Comparison of ENCODE assay signal across 12 mouse cellular contexts in the genomic region with DNA sequence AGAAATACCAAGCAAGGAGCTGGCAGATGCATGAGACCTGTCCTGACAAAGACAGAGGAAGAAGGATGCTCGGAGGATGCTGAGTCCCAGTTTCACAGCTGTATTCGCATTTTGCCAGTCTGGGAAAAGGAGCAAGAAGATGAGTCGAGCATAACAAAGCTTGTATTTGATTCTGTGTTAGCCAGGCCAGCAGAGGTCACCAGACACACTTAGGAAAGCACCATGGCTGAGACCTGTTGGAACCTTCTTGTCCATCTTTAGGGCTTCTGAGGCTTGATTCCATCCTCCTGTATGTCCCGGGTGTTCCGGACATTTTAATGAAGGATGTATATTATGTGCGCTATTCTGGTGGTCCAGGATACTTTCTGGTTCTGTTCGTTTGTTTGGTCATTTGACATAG. TPM values are rescaled to one million over a fixed set of nuclear protein-coding genes. Genes with fewer than 3 reads are reported as not detected.
DNase-seq lines count a peak whose midpoint lies in the region; ATAC-seq and TF ChIP-seq lines count a peak whose summit lies in the region.
"Had no signal": no experiment of that assay in that cellular context is flagged by ENCODE, and none has a peak within 500 bp of the region (broad histone marks: within the 10 kb centered on the region; RNA-seq: fewer than 3 reads in every experiment).

No protein-coding gene starts in this region.

- no peak for TF ChIP-seq EP300 in lung, postnatal 0 days (IDR thresholded peaks at IDR 0.05)

- TF ChIP-seq CTCF in lung, postnatal 0 days (IDR thresholded peaks at IDR 0.05): peak; percentile 56
- no peak for TF ChIP-seq CTCF in lung, adult 2 months (IDR thresholded peaks at IDR 0.05; ENCODE audit: insufficient read depth, low read length)
- TF ChIP-seq CTCF in Patski (IDR thresholded peaks at IDR 0.05): peak; percentile 66

- H3K9ac ChIP-seq in lung, postnatal 0 days (replicated peaks; ENCODE audit: low read depth): no peak overlapping the region
- H3K9ac ChIP-seq: embryonic facial prominence, embryonic 15.5 days had no signal

- WGBS in lung, postnatal 0 days: 76% methylated on average over 7 of the region's 7 CpGs
- WGBS in lung, adult 2 months: 74% methylated on average over 7 of the region's 7 CpGs
- WGBS in forebrain, embryonic 10.5 days: 86% methylated on average over 7 of the region's 7 CpGs

- DNase-seq in heart, postnatal 10 days: peak; percentile 30 to 37
- no peak for DNase-seq in heart, postnatal 36 days
- no peak for DNase-seq in lung, postnatal 0 days (ENCODE audit: low spot score)
- DNase-seq in lung, adult 2 months: no peak
- no peak for DNase-seq in Patski (ENCODE audit: low read depth, low spot score)
- DNase-seq in kidney, postnatal 25 days: peak; percentile 41 to 54
- no peak for DNase-seq in forebrain, embryonic 10.5 days (ENCODE audit: extremely low spot score, low spot score)
- DNase-seq in right cerebral cortex, postnatal 4 days: no peak
- DNase-seq: right cerebral cortex, adult 18-20 months had no signal

- POLR2A ChIA-PET in Patski (lab: Charles Lee): no interaction called here

- intact Hi-C loops in heart, postnatal 10 days (cut with DNase I): loop anchor here (1.0 kb wide), 1 partner anchor 42 kb away; no protein-coding TSS in a partner anchor
- intact Hi-C loops in heart, postnatal 36 days (cut with DNase I): loop anchor here (2.0 kb wide), 1 partner anchor 42 kb away; no protein-coding TSS in a partner anchor

- H3K9me3 ChIP-seq in lung, postnatal 0 days (ENCODE audit: low read length): no peaks in the 10 kb centered on the region
- no peaks in the 10 kb centered on the region for H3K9me3 ChIP-seq in forebrain, embryonic 10.5 days
- H3K9me3 ChIP-seq: embryonic facial prominence, embryonic 15.5 days had no signal

- in situ Hi-C loops in Patski (cut with MboI; ENCODE audit: low pct_unique_long_range_greater_than_20kb): loop anchor here (5.0 kb wide), 1 partner anchor 40 kb away; no protein-coding TSS in a partner anchor

- H3K4me3 ChIP-seq in lung, postnatal 0 days (ENCODE audit: low read depth, low read length): no peak overlapping the region
- H3K4me3 ChIP-seq in lung, adult 2 months (replicated peaks; ENCODE audit: extremely low read depth, low read depth, low read length): no peak overlapping the region
- H3K4me3 ChIP-seq in forebrain, embryonic 10.5 days: no peak overlapping the region
- H3K4me3 ChIP-seq: embryonic facial prominence, embryonic 15.5 days had no signal

- H3K27ac ChIP-seq in lung, postnatal 0 days (ENCODE audit: low read length): no peak overlapping the region
- no peak overlapping the region for H3K27ac ChIP-seq in forebrain, embryonic 10.5 days
- H3K27ac ChIP-seq: embryonic facial prominence, embryonic 15.5 days had no signal

- no peaks in the 10 kb centered on the region for H3K27me3 ChIP-seq in lung, postnatal 0 days (replicated peaks; ENCODE audit: insufficient read depth, low read length)
- H3K27me3 ChIP-seq in Patski: no peaks in the 10 kb centered on the region
- H3K27me3 ChIP-seq in forebrain, embryonic 10.5 days (ENCODE audit: poor library complexity, severe bottlenecking): no peaks in the 10 kb centered on the region
- H3K27me3 ChIP-seq: embryonic facial prominence, embryonic 15.5 days had no signal

- no peak for ATAC-seq in lung, postnatal 0 days
- peak; percentile 70 for ATAC-seq in Patski

- TF ChIP-seq POLR2A in lung, adult 2 months (IDR thresholded peaks at IDR 0.05; ENCODE audit: borderline replicate concordance, extremely low read depth, low read depth, low read length): no peak

- CTCF ChIA-PET in Patski (lab: Charles Lee): interaction anchor here (0.6 to 0.9 kb wide), 3 partner anchors 41 to 258 kb away, joined by 3 to 8 read pairs (median 4); no protein-coding TSS in a partner anchor

- no peaks in the 10 kb centered on the region for H3K4me1 ChIP-seq in lung, postnatal 0 days (ENCODE audit: insufficient read depth, low read depth, low read length)
- H3K4me1 ChIP-seq in lung, adult 2 months (ENCODE audit: control insufficient read depth, insufficient read depth, low read length): no peaks in the 10 kb centered on the region
- no peaks in the 10 kb centered on the region for H3K4me1 ChIP-seq in forebrain, embryonic 10.5 days
- H3K4me1 ChIP-seq: embryonic facial prominence, embryonic 15.5 days had no signal

- H3K4me2 ChIP-seq in lung, postnatal 0 days (replicated peaks; ENCODE audit: low read depth, low read length): no peak overlapping the region
- H3K4me2 ChIP-seq: embryonic facial prominence, embryonic 15.5 days had no signal

- no peaks in the 10 kb centered on the region for H3K36me3 ChIP-seq in lung, postnatal 0 days (ENCODE audit: insufficient read depth, low read length)
- H3K36me3 ChIP-seq in forebrain, embryonic 10.5 days (replicated peaks): no peaks in the 10 kb centered on the region
- H3K36me3 ChIP-seq: embryonic facial prominence, embryonic 15.5 days had no signal

RNA-seq across cellular contexts. Expression of a gene that starts 4.3 kb away (rescaled TPM):
- total RNA-seq in heart, postnatal 10 days (2021): under 1 TPM in 1 of 2 experiments, not detected in 1; 0.19 TPM
- total RNA-seq in heart, postnatal 36 days (2021): under 1 TPM in 1 of 2 experiments, not detected in 1; 0.50 TPM
- not detected in 2 replicates for polyA plus RNA-seq in lung, postnatal 0 days (2015; fragmentation: Nextera tagmentation; extraction: Ambion mirVana)
- 0.18 and 1.3 TPM in 2 replicates for polyA plus RNA-seq in lung, adult 2 months (2012; rRNA removed)
- not detected for polyA plus RNA-seq in Patski (2021)
- not detected in 2 replicates for polyA plus RNA-seq in forebrain, embryonic 10.5 days (2016; fragmentation: Nextera tagmentation; extraction: Ambion mirVana)
- total RNA-seq: left cerebral cortex, postnatal 36 days had no signal
- polyA plus RNA-seq: heart, embryonic 14.5 days had no signal

RNA-seq across cellular contexts. Expression of a gene that starts 30.5 kb away (rescaled TPM):
- total RNA-seq in heart, postnatal 10 days (2021): 1,000 to 10,000 TPM; 1,648 to 1,721 TPM
- 1,000 to 10,000 TPM; 2,735 to 2,880 TPM for total RNA-seq in heart, postnatal 36 days (2021)
- polyA plus RNA-seq in lung, postnatal 0 days (2015; fragmentation: Nextera tagmentation; extraction: Ambion mirVana): 182 and 184 TPM in 2 replicates
- 138 and 224 TPM in 2 replicates for polyA plus RNA-seq in lung, adult 2 months (2012; rRNA removed)
- polyA plus RNA-seq in Patski (2021): 1,843 TPM
- 512 and 551 TPM in 2 replicates for polyA plus RNA-seq in forebrain, embryonic 10.5 days (2016; fragmentation: Nextera tagmentation; extraction: Ambion mirVana)

Comparison
In these comparisons a context has a peak if more than half of its experiments do, and no peak if none do; other contexts are left out.
1. DNase-seq: peak in heart, postnatal 10 days (2 of 2) and kidney, postnatal 25 days (2 of 2); none in heart, postnatal 36 days (0 of 2), lung, postnatal 0 days (single experiment), lung, adult 2 months (single experiment), Patski (single experiment), forebrain, embryonic 10.5 days (single experiment) and right cerebral cortex, postnatal 4 days (single experiment).